Mouse (Mus musculus): ENCODE results near the gene Loxl4. TPM values are rescaled to one million over a fixed set of nuclear protein-coding genes. Genes with fewer than 3 reads are reported as not detected.

Gene Loxl4
- total and polyA plus RNA-seq, 3 experiments = 0.03 to 0.04 TPM; not detected in 1

- TF ChIP-seq NRF1 (IDR thresholded peaks at IDR 0.05; ENCODE audit: insufficient read depth, low read depth, low read length, poor library complexity, severe bottlenecking) (no peak), CHD1 (IDR thresholded peaks at IDR 0.05; ENCODE audit: low read depth, low read length) (no peak)
These were observed 45.2 kb upstream of the Loxl4 start (continued) for GRCm38 (mm10) chr19:42657769-42658168.

GRCm38 (mm10) chr19:42657306-42657705 lies 44.7 kb upstream of the Loxl4 start:
- Histone ChIP-seq H3K36me3 (ENCODE audit: control insufficient read depth in 1 of 2, insufficient read depth in 2 of 2, low read length in 2 of 2) (no peaks in the 10 kb centered on the region; a peak in 1 of 4 replicates), H3K9me3 (replicated peaks; ENCODE audit: insufficient read depth, low read length) (no peaks in the 10 kb centered on the region), H3K4me3 (ENCODE audit: control insufficient read depth in 1 of 2, insufficient read depth in 1 of 2, low read depth in 2 of 2, low read length in 2 of 2) (no peak overlapping the region), H3K9ac (ENCODE audit: control insufficient read depth, low read depth, low read length, poor library complexity, severe bottlenecking) (no peak overlapping the region), H3K79me2 (ENCODE audit: control insufficient read depth, insufficient read depth, low read length, poor library complexity) (no peaks in the 10 kb centered on the region), H3K27ac (ENCODE audit: control insufficient read depth, low read depth, low read length) (no peak overlapping the region), H3K27me3 (ENCODE audit: control insufficient read depth in 1 of 2, insufficient read depth in 2 of 2, low read length in 2 of 2) (no peaks in the 10 kb centered on the region; a peak in 1 of 4 replicates), H3K4me1 (ENCODE audit: control insufficient read depth in 1 of 2, insufficient read depth in 2 of 2, low read length in 2 of 2) (peaks cover 0 to 7% of the 10 kb centered on the region in 2 experiments; a peak in 2 of 4 replicates)
- TF ChIP-seq HCFC1 (IDR thresholded peaks at IDR 0.05; ENCODE audit: low read depth, low read length) = no peak
- no peak for TF ChIP-seq TCF12 (IDR thresholded peaks at IDR 0.05; ENCODE audit: low read depth, low read length)
- no peak for TF ChIP-seq MEF2A (IDR thresholded peaks at IDR 0.05; ENCODE audit: extremely low read depth, insufficient replicate concordance, low read depth, low read length, poor library complexity, severe bottlenecking)
- no peak for TF ChIP-seq E2F4 (IDR thresholded peaks at IDR 0.05; ENCODE audit: borderline replicate concordance, low read depth, low read length)
- TF ChIP-seq TAL1 (IDR thresholded peaks at IDR 0.05; ENCODE audit: low read length) = no peak
- no peak for TF ChIP-seq ZC3H11A (IDR thresholded peaks at IDR 0.05; ENCODE audit: low read depth, low read length)
- TF ChIP-seq MAZ (IDR thresholded peaks at IDR 0.05; ENCODE audit: low read depth, low read length) = no peak
- TF ChIP-seq ELF1 (IDR thresholded peaks at IDR 0.05; ENCODE audit: low read depth, low read length) = no peak
- TF ChIP-seq CTCF (IDR thresholded peaks at IDR 0.05 in 2 of 3, conservative IDR thresholded peaks at IDR 0.05 in 1 of 3; ENCODE audit: control insufficient read depth in 1 of 3, insufficient read depth in 1 of 3, low read depth in 2 of 3, low read length in 3 of 3, poor library complexity in 1 of 3, severe bottlenecking in 1 of 3) = no peak
- no peak for TF ChIP-seq POLR2AphosphoS2 (IDR thresholded peaks at IDR 0.05; ENCODE audit: low read length)
- TF ChIP-seq GATA1 (IDR thresholded peaks at IDR 0.05; ENCODE audit: low read depth, low read length) = no peak
- no peak for TF ChIP-seq EP300 (IDR thresholded peaks at IDR 0.05; ENCODE audit: low read depth in 1 of 2, low read length in 2 of 2)
- TF ChIP-seq GABPA (IDR thresholded peaks at IDR 0.05; ENCODE audit: low read depth, low read length) = no peak
- no peak for TF ChIP-seq USF1 (IDR thresholded peaks at IDR 0.05; ENCODE audit: low read depth, low read length)
- no peak for TF ChIP-seq ZKSCAN1 (IDR thresholded peaks at IDR 0.05; ENCODE audit: low read depth, low read length)
- TF ChIP-seq MXI1 (IDR thresholded peaks at IDR 0.05; ENCODE audit: low read depth, low read length) = no peak
- TF ChIP-seq NELFE (IDR thresholded peaks at IDR 0.05; ENCODE audit: low read depth, low read length) = no peak
- no peak for TF ChIP-seq UBTF (IDR thresholded peaks at IDR 0.05; ENCODE audit: borderline replicate concordance, insufficient read depth, low read depth, low read length)
- DNase-seq (ENCODE audit: low read depth, low spot score) = no peak

Measured in MEL (cell line).